Mouse (Mus musculus) B cell, adult 2 months (primary cell): ENCODE measurements around the gene Gzf1.

Experiments used
- DNase-seq, 2 experiments: peaks; one replicate each; pipeline ENCODE4 v3.0.0; 2022

Gene Gzf1

GRCm38 (mm10) chr2:148706409-148707201 lies 25.8 kb downstream of the Gzf1 start:
- DNase-seq: peak; percentile 7 to 12

GRCm38 (mm10) chr2:148707202-148707530 lies 26.3 kb downstream of the Gzf1 start:
- DNase-seq: no peak

- DNase-seq: no peak
These were observed 31.5 kb downstream of the Gzf1 start for GRCm38 (mm10) chr2:148712326-148712725.

- DNase-seq: no peak
These were observed 36.2 kb downstream of the Gzf1 start for GRCm38 (mm10) chr2:148717072-148717471.

GRCm38 (mm10) chr2:148719271-148719995 lies 38.6 kb downstream of the Gzf1 start:
- DNase-seq: no peak

GRCm38 (mm10) chr2:148731614-148732326 lies 50.9 kb downstream of the Gzf1 start:
- DNase-seq: no peak

- DNase-seq: peak; percentile 46 to 47
These were observed 51.6 kb downstream of the Gzf1 start, which contains the start of gene Napb for GRCm38 (mm10) chr2:148732327-148733000. Napb (minus strand) TSS chr2:148732467.
